Mouse (Mus musculus) layer of hippocampus, postnatal 14 days (tissue): ENCODE measurements around the gene Pigo. TPM values are rescaled to one million over a fixed set of nuclear protein-coding genes. Genes with fewer than 3 reads are reported as not detected.

Source experiments
- DNase-seq, 2 experiments: peaks; one replicate each; pipeline ENCODE4 v3.0.0; 2021 to 2022; ENCODE audit warnings: low spot score in 2 of 2, mixed read lengths in 1 of 2
- long read RNA-seq, 2 experiments: library from polyadenylated mRNA; stranded (forward); transcript quantifications; one replicate each; pipeline ENCODE4 v2.0.0; 2021
- total RNA-seq, 2 experiments: library from RNA; stranded (reverse); gene quantifications; 2 replicates each; pipeline ENCODE4 v1.2.3; 2021

Gene Pigo
- total RNA-seq: 10 to 100 TPM; 29.1 to 32.0 TPM
- long read RNA-seq, experiment 1, full-length matches to known transcripts: 2 of 29 reads
- long read RNA-seq, experiment 1, partial matches to known transcripts: 7 of 29 reads
- long read RNA-seq, experiment 1, other reads (novel, unspliced or antisense): 20 of 29 reads
- long read RNA-seq, experiment 2, full-length matches to known transcripts: 7 of 25 reads
- long read RNA-seq, experiment 2, partial matches to known transcripts: 5 of 25 reads
- long read RNA-seq, experiment 2, other reads (novel, unspliced or antisense): 13 of 25 reads

GRCm38 (mm10) chr4:43025084-43025960 lies at the start of gene Pigo:
TSS of gene Pigo (minus strand) at chr4:43025819.
- peak; percentile 96 to 99 for DNase-seq

GRCm38 (mm10) chr4:43074923-43075322 lies 49.3 kb upstream of the Pigo start:
- no peak for DNase-seq

- DNase-seq: no peak
Measured at GRCm38 (mm10) chr4:43065471-43065870, 39.9 kb upstream of the Pigo start.

GRCm38 (mm10) chr4:43060286-43060685 lies 34.7 kb upstream of the Pigo start:
- no peak for DNase-seq

GRCm38 (mm10) chr4:43059697-43060096 lies 34.1 kb upstream of the Pigo start:
- no peak for DNase-seq

GRCm38 (mm10) chr4:43058753-43059654 lies 33.4 kb upstream of the Pigo start, which contains the start of gene Unc13b:
TSS of gene Unc13b (plus strand) at chr4:43058953.
- peak; percentile 87 to 94 for DNase-seq

- no peak for DNase-seq
Measured at GRCm38 (mm10) chr4:43058392-43058752, 32.8 kb upstream of the Pigo start.

- DNase-seq: no peak
Measured at GRCm38 (mm10) chr4:43057654-43058053, 32.0 kb upstream of the Pigo start.

GRCm38 (mm10) chr4:43052627-43053026 lies 27.0 kb upstream of the Pigo start:
- no peak for DNase-seq

GRCm38 (mm10) chr4:43047231-43047630 lies 21.6 kb upstream of the Pigo start:
- peak; percentile 70 to 92 for DNase-seq

GRCm38 (mm10) chr4:43046607-43047006 lies 21.0 kb upstream of the Pigo start:
- DNase-seq: no peak

- DNase-seq: peak; percentile 91 to 98
Measured at GRCm38 (mm10) chr4:43045659-43046302, 20.2 kb upstream of the Pigo start, which contains the start of gene Fam214b. TSS of gene Fam214b (minus strand) at chr4:43046220.

GRCm38 (mm10) chr4:43045285-43045658 lies 19.7 kb upstream of the Pigo start:
- no peak for DNase-seq

GRCm38 (mm10) chr4:43044673-43045072 lies 19.1 kb upstream of the Pigo start:
- no peak for DNase-seq

- DNase-seq: peak; percentile 45 to 64
Measured at GRCm38 (mm10) chr4:43043644-43044357, 18.2 kb upstream of the Pigo start.

- no peak for DNase-seq
Measured at GRCm38 (mm10) chr4:43040881-43041547, 15.4 kb upstream of the Pigo start.

GRCm38 (mm10) chr4:43040114-43040572 lies 14.5 kb upstream of the Pigo start:
- peak; percentile 89 to 97 for DNase-seq

- DNase-seq: no peak
Measured at GRCm38 (mm10) chr4:43039609-43040008, 14.0 kb upstream of the Pigo start.
